Mouse (Mus musculus): ENCODE data around the gene Dcakd. TPM values are rescaled to one million over a fixed set of nuclear protein-coding genes. Genes with fewer than 3 reads are reported as not detected.

The Dcakd gene
- polyA plus RNA-seq, 1 experiment, result not detected

DNA sequence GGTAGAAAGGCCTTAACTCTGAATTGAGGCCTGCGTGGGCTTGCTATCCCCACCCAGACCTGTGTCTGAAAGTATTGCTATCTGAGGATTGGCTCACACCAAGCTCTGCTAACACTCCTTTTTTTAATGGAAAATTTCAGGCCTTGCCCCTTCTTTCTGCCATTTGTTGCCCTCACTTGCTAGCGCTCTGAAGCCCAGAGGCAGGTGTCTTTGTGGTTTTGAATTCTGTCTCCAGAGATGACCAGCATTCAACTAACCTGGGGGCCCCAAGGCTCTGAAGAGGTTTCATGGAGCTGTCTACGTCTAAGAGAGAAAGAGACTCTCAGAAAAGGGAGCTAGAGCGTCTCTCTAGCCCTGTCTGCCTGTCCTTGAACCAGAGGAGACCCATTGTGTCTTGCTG lies 40.1 kb upstream of the Dcakd start:
- TF ChIP-seq CTCF (IDR thresholded peaks at IDR 0.05; ENCODE audit: insufficient read depth, low read depth, low read length) (no peak), POLR2A (IDR thresholded peaks at IDR 0.05; ENCODE audit: insufficient read depth, low read depth, low read length) (no peak)
- WGBS, result 92% methylated on average over 4 of the region's 4 CpGs
- Histone ChIP-seq H3K4me3 (ENCODE audit: insufficient read depth, low read depth, low read length) (no peak overlapping the region), H3K4me1 (ENCODE audit: control insufficient read depth, insufficient read depth, low read length) (0 out of 2 replicates have a peak, but pooled peaks cover 4% of the 10 kb centered on the region), H3K27ac (ENCODE audit: insufficient read depth, low read depth, low read length) (no peak overlapping the region)

GRCm38 (mm10) chr11:103067457-103068001 lies 39.4 kb upstream of the Dcakd start:
- WGBS, result 62% methylated on average over 8 of the region's 8 CpGs
- Histone ChIP-seq H3K27ac (ENCODE audit: insufficient read depth, low read depth, low read length) (no peak overlapping the region), H3K4me1 (ENCODE audit: control insufficient read depth, insufficient read depth, low read length) (0 out of 2 replicates have a peak, but pooled peaks cover 4% of the 10 kb centered on the region), H3K4me3 (ENCODE audit: insufficient read depth, low read depth, low read length) (no peak overlapping the region)
- TF ChIP-seq POLR2A (IDR thresholded peaks at IDR 0.05; ENCODE audit: insufficient read depth, low read depth, low read length), result no peak
- no peak for TF ChIP-seq CTCF (IDR thresholded peaks at IDR 0.05; ENCODE audit: insufficient read depth, low read depth, low read length)

DNA sequence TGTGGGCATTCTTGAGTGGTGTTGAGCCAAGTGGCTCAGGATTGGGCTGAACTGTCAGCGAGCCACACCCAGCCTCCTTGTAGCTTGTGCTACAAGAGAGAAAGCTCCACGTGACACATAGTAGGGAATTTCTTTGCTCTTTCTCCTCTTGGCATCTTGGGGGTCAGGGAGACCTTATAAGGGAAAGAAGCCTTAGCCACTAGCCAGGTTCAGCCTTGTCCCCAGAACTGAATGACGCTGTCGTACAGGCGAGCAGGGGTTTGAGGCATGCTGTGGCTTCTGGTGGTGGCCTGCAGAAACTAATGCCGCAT lies 38.9 kb upstream of the Dcakd start:
- WGBS, result 90% methylated on average over 6 of the region's 6 CpGs
- no peak for TF ChIP-seq CTCF (IDR thresholded peaks at IDR 0.05; ENCODE audit: insufficient read depth, low read depth, low read length)
- no peak for TF ChIP-seq POLR2A (IDR thresholded peaks at IDR 0.05; ENCODE audit: insufficient read depth, low read depth, low read length)
- no peak overlapping the region for H3K27ac ChIP-seq (ENCODE audit: insufficient read depth, low read depth, low read length)
- no peak overlapping the region for H3K4me3 ChIP-seq (ENCODE audit: insufficient read depth, low read depth, low read length)
- H3K4me1 ChIP-seq (ENCODE audit: control insufficient read depth, insufficient read depth, low read length), result 0 out of 2 replicates have a peak, but pooled peaks cover 4% of the 10 kb centered on the region

GRCm38 (mm10) chr11:103066191-103067050 lies 38.3 kb upstream of the Dcakd start:
- TF ChIP-seq POLR2A (IDR thresholded peaks at IDR 0.05; ENCODE audit: insufficient read depth, low read depth, low read length), result no peak
- TF ChIP-seq CTCF (IDR thresholded peaks at IDR 0.05; ENCODE audit: insufficient read depth, low read depth, low read length), result no peak
- WGBS, result 92% methylated on average over 14 of the region's 14 CpGs

DNA sequence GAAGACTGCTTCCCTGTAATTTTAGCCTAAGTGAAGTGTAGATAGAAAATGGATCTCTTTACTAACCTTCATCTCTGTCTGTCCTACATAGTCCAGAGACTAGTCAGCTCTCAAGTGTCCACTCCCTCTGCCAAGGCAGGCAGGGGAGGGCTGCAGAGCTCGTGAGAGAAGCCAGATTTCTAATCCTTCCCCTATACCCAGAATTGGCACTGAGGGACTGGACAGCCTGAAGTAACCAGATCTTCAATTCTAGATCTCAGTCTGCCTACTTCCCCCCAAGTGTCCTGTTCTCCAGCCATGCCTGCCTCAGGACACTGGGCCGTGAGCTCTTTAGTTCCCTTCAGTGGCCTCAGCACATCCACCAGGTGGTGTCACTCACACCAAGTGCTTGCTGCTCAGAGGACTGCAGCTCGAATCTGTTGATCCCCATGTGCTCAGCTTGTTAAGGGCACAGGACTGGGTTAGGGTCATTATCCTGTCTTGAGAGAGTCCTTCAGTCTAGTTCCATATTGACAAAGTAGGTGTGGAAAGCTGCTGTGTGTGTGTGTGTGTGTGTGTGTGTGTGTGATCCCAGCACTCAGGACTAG lies 30.5 kb upstream of the Dcakd start:
- Histone ChIP-seq H3K27ac (ENCODE audit: insufficient read depth, low read depth, low read length) (no peak overlapping the region), H3K4me3 (ENCODE audit: insufficient read depth, low read depth, low read length) (no peak overlapping the region), H3K4me1 (ENCODE audit: control insufficient read depth, insufficient read depth, low read length) (peaks cover 4% of the 10 kb centered on the region)
- WGBS, result 63% methylated on average over 3 of the region's 3 CpGs
- TF ChIP-seq POLR2A (IDR thresholded peaks at IDR 0.05; ENCODE audit: insufficient read depth, low read depth, low read length), result no peak
- no peak for TF ChIP-seq CTCF (IDR thresholded peaks at IDR 0.05; ENCODE audit: insufficient read depth, low read depth, low read length)

More at GRCm38 (mm10) chr11:103066191-103067050, 38.3 kb upstream of the Dcakd start:
- no peak overlapping the region for H3K27ac ChIP-seq (ENCODE audit: insufficient read depth, low read depth, low read length)
- 0 out of 2 replicates have a peak, but pooled peaks cover 3% of the 10 kb centered on the region for H3K4me1 ChIP-seq (ENCODE audit: control insufficient read depth, insufficient read depth, low read length)
- H3K4me3 ChIP-seq (ENCODE audit: insufficient read depth, low read depth, low read length), result no peak overlapping the region

DNA sequence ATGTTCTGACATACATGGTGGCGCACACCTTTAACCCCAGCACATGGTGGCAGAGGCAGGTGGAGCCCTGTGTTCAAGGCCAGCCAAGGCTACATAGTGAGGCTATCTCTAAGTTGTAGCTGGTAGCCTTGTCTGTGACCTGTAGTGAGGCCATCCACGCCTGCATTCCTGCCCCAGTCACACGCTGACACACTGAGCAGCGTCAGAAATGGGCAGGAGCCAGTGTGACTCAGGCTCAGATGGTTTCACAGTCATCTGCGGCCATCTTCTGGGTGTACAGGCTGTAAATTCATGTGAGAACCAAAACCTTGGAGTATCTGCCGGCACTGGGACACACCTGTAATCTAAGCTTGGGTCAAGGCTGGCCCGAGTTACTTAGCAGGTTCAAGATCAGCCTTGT lies 28.5 kb upstream of the Dcakd start:
- Histone ChIP-seq H3K27ac (ENCODE audit: insufficient read depth, low read depth, low read length) (no peak overlapping the region), H3K4me1 (ENCODE audit: control insufficient read depth, insufficient read depth, low read length) (peaks cover 13% of the 10 kb centered on the region), H3K4me3 (ENCODE audit: insufficient read depth, low read depth, low read length) (no peak overlapping the region)
- no peak for TF ChIP-seq POLR2A (IDR thresholded peaks at IDR 0.05; ENCODE audit: insufficient read depth, low read depth, low read length)
- TF ChIP-seq CTCF (IDR thresholded peaks at IDR 0.05; ENCODE audit: insufficient read depth, low read depth, low read length), result no peak
- WGBS, result 92% methylated on average over 7 of the region's 7 CpGs

GRCm38 (mm10) chr11:103054798-103055197 lies 26.7 kb upstream of the Dcakd start:
- H3K4me3 ChIP-seq (ENCODE audit: insufficient read depth, low read depth, low read length), result no peak overlapping the region
- peaks cover 22% of the 10 kb centered on the region for H3K4me1 ChIP-seq (ENCODE audit: control insufficient read depth, insufficient read depth, low read length)
- TF ChIP-seq POLR2A (IDR thresholded peaks at IDR 0.05; ENCODE audit: insufficient read depth, low read depth, low read length) (no peak), CTCF (IDR thresholded peaks at IDR 0.05; ENCODE audit: insufficient read depth, low read depth, low read length) (peak; percentile 52; the same call in 1 of the 2 replicates)
- H3K27ac ChIP-seq (ENCODE audit: insufficient read depth, low read depth, low read length), result no peak overlapping the region
- 31% methylated on average over 6 of the region's 6 CpGs for WGBS

DNA sequence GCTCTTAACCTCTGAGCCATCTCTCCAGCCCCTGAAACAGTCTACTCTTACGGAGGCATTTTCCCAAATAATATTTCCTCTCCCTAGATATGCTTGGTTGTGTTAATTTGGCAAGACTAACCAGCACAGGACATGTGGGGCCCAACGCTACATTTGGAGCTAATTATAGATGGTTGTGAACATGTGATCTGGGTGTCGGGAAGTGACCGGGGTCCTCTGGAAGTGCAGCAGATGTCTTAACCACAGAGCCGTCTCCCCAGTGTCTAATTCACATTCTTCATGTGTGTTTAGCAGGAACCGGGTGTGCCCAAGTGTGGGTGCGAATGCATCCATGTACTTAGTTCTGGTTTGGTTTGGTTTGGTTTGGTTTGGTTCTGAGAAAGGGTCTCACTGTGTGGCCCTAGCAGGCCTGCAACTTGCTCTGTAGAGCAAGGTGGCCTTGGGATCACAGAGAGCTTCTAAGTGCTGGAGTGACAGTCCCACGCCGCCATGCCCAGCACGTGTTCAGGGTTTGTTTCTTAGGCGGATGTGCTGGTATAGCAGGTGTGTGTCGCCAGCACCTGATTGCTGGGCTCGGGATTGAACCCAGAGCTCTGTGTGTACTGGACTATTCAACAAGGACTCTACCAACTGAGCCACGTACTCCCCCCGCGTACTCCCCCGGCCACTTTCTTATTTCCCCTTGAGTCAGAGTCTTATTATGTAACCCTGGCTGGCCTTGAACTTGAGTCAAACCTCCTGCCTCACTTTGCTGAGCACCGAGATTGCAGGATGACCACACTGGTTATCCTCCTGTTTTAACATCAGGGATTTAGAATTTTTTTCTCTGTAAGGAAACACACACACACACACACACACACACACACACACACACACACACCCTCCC lies 25.3 kb upstream of the Dcakd start:
- no peak overlapping the region for H3K4me3 ChIP-seq (ENCODE audit: insufficient read depth, low read depth, low read length)
- TF ChIP-seq POLR2A (IDR thresholded peaks at IDR 0.05; ENCODE audit: insufficient read depth, low read depth, low read length) (no peak), CTCF (IDR thresholded peaks at IDR 0.05; ENCODE audit: insufficient read depth, low read depth, low read length) (no peak)
- H3K27ac ChIP-seq (ENCODE audit: insufficient read depth, low read depth, low read length), result no peak overlapping the region
- H3K4me1 ChIP-seq (ENCODE audit: control insufficient read depth, insufficient read depth, low read length), result peaks cover 22% of the 10 kb centered on the region
- WGBS, result 78% methylated on average over 18 of the region's 18 CpGs

Measured in olfactory bulb, adult 2 months (tissue).